Mouse (Mus musculus) spleen, postnatal 36 days (tissue): Measurements from ENCODE around the gene Zfp950.
"Not testable (repeated sequence)": the region's sequence is repeated elsewhere in the genome, so short reads cannot be mapped to it uniquely, and the experiment has no call there.

Source experiments
- DNase-seq, 2 experiments: peaks; one replicate each; pipeline ENCODE4 v3.0.0; 2022; ENCODE audit warnings: low spot score in 2 of 2, mixed read lengths in 1 of 2

The Zfp950 gene

DNA sequence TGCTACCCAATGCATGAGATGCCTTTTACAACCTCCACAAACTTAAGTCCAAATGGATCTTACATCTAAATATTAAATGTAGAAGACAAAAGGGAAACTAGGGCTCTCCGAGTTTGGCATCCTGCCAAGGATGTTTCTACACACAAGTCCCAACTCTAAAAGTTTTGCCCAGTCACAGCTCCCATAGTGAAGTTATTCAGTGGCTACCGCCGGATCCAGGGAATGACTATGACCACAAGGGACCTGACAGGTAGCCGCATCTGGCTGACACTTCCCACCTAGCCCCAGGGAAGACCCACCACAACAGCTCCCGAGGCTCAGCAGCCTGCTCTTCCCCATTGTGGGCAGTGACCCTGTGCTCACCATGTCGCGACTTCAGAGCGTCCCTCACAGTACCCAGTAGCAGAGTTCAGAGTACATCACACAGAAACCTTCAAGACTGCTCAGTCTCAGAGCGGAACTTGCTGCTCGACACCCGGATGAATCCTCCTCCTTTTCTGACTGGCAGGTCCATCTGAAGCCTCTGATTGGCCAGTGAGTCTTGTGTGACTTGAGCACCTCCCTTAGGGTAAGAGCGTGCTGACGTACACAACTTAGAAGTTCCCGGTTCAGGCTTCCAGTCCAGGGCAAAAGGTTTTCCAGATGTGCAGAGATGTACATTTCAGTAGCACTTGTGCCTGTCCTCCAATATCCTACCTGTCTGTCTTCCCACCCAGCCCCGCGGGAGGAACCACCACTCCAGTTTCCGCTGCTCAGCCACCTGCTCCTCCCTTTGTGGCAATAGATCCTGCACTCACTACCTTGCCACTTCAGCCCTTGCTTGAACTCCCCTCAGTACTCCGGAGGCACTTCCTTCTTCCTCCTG is at the start of gene Zfp950:
Zfp950 (minus strand) TSS at position 499 of the 865 bp plus-strand sequence.
- DNase-seq, result peak; percentile 89 to 92

DNA sequence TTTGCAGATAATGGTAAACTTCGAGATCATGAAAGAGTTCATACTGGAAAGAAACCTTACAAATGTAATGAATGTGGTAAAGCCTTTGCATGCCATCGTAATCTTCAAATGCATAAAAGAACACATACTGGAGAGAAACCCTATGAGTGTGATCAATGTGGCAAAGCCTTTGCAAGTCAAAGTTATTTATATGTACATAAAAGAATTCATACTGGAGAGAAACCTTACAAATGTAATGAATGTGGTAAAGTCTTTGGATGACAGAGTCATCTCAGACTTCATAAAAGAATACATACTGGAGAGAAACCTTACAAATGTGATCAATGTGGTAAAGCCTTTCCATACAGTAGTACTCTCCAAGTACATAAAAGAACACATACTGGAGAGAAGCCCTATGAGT is 43.0 kb upstream of the Zfp950 start, which contains the start of gene Gm6020:
Gm6020 (plus strand) TSS at position 301 of the 400 bp plus-strand sequence.
- DNase-seq, result not testable (repeated sequence)

DNA sequence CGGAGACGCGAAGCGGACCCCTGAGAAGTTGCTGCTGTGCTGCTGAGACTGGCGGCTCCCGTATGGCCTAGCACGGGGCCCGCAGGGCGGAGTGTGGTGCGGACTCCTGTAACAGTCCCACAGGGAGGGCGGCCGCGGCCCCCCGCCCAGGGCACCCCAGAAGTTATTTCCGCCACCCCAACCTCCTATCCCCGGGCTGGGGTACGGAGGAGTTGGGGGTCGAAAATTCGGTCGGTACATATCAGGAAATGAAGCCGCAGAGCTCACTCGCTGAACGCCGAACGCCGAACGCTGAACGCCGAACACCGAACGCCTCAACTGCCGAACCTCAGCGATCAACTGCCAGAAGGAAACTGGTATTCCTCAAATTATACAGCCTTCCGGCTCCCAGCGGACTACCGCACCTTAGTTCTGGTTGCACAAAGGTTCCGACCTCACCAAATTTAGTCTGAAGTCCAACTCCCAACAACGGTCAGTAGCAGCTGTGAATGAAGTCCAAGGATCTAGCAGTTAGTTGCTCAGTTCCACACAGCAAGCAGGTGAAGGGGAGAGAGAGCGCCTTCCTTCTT is 35.2 kb upstream of the Zfp950 start, which contains the start of gene Gm7102:
Gm7102 (minus strand) TSS at position 554 of the 569 bp plus-strand sequence.
- no peak for DNase-seq

DNA sequence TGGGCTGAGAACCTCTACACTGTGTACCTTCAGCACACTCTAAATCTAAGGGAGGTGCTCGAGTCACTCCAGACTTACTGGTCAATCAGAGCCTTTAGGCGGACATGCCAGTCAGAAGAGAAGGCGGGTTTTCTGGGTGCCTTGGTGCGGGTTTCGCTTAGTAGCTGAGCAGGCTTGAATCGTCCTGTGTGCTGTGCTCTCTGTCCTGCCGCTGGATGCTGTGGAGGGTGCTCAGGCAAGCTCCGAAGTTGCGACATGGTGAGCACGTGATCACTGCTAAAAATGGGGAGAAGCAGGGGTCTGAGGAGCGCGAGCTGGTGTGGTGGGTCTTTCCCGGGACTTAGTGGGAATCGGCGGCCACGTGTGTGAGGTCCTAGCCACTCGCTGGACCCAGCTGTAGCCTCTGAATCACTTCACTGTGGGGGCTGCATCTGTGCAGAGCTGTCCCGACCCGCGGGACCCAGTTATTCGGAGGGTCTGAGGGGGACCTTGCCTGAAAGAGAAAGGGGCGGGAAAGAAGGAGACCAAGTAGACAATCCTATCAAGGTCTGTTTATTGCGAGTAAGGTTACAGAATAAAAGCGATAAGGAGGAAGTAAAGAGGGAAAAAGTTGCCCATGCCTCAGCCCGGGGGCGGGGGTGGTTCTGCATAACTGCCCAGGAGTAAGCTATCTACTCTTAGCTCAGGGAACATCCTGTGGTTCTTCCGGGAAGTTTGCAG is 11.2 kb upstream of the Zfp950 start:
- peak; percentile 79 to 80 for DNase-seq

DNA sequence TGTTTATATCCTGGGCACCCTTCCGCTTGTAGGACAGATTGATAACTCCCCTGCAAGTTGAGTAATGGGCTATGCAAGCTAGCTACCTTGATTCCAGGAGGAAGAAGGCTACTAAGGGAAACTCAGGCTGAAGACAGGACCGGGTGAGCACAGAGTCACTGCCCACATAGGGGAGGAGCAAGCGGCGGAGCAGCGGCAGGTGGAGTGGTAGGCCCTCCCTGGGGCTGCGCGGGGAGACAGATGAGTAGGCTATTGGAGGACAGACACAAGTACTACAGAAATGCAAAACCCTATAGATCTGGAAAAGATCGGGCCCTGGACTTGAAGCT is 10.7 kb upstream of the Zfp950 start:
- peak; percentile 60 to 65 for DNase-seq

DNA sequence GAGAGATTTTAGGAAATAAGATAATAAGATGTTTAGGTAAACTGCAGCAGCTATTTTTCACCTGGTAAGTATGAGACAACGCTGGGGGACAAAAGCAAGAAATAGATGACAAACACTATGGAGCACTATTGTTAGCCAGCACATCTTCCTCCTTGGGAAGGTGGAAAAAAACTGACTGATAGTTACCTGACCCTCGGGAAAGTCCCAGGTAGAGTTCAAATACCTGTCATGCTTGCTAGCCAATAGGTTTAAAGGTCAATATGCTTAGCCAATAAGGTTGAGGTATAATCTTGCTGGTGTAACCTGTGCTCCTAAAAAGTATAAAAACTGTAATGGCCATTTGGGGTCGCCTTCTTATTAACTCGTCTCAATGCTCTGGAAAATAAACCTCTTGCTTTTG is 659 bp upstream of the Zfp950 start:
- DNase-seq, result no peak

DNA sequence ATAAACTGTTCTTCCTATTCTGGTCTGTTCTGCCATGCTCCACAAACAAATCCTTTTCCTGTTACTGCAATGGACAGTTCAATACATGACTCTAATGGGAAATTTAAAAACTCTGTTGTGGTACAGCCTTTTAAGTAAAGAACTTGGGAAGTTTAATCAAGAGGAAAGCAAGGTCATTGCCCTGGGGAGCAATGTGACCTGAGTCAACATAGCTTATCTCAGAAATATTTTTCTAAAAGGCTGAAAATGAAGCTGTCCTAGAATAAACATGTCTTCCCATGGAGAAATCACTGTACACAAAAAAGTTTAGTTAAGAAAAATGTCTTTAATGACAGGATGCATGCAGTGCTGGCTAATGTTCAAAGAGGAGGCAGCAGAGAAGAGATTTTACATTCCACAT is 2.0 kb downstream of the Zfp950 start:
- DNase-seq, result no peak

DNA sequence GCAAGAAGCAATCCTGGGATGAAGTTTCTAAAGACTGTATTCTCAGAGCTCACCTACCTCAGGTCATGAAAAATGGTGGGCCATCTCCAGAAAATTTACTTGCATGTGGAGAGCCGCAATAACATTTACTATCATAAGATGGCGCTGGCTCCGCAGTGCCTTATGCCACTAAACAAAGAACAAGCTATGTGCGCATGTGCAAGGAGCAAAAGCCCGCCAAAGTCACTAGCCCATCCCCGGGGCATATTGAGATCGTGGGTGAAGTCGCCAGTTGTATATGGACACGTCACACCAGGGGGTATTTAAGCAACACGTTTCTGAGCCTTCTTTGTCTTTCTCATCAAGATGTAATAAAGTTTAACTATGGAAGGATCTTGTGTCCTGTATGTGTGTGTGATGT is 9.5 kb downstream of the Zfp950 start:
- no peak for DNase-seq

DNA sequence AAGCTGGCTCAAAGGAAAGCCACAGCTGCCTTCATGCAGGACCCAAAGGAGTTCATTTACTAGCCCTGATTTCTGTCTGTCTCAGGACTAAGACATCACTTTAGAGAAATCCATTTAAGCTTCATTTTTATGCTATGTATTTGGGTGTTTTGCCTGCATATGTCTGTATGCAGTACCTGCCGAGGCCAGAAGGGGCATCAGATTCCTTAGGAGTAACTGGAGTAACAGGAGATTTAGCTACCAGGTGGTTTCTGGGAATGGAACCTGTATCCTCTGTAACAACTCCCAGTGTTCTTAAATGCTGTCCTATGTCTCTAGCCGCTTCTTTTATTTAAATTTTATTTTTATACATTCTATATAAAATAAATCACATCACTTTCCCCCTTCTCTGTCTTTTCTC is 30.5 kb downstream of the Zfp950 start:
- DNase-seq, result peak in 1 of 2 experiments; percentile 8

DNA sequence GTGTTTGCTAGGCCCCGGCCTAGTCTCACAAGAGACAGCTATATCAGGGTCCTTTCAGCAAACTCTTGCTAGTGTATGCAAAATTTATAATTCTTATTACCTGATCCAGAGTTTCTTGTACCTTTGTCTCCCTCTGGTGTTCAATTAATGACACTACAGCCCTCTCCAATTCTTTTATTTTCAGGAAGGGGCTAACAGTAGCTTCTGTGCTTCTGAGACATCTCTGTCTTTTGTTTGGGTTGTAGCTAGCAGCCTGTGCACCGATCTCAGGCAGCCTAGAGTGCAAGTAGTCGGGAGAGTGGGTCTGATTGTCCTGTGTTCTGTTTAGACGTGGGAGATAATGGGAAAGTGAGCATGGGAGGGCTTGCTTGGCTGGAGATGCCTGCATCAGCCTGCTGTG is 42.9 kb downstream of the Zfp950 start:
- DNase-seq, result no peak

DNA sequence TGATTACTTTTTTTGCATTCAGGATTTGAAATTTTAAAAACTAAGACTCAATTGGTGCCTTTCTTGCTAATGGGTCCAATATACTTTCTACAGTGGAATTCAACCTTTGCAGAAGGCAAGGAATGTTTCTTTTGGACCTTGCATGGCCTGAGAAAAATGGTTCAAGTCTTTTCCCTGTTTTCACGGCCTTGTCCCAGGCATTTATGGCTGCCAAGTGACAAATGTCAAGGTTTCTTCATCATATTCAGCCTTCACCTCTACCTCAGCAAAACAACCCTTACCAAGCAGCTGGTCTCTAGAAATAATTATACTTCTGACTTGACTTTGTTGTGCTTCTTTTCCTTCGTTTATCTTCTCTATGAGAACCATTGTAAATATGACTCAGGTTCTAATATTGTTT is 43.9 kb downstream of the Zfp950 start:
- DNase-seq, result no peak

DNA sequence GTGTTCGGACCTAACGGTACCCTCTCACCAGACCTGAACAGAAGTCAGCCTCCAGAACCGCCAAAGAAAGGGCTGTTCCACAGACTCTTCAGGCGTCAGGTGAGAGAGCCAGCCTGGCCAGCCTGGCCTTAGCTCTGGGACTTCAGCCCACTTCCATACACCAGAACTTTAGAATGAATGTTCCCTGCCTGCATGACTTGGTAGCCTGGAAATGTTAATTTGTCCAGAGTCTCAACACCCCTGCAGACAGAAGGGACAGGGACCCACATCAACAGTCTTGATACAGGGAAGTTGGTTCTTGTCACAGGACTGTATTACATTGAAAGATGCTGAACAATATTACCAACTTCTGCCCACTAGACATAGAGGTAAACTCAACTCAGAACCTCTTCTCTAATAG is 50.1 kb downstream of the Zfp950 start:
- no peak for DNase-seq

DNA sequence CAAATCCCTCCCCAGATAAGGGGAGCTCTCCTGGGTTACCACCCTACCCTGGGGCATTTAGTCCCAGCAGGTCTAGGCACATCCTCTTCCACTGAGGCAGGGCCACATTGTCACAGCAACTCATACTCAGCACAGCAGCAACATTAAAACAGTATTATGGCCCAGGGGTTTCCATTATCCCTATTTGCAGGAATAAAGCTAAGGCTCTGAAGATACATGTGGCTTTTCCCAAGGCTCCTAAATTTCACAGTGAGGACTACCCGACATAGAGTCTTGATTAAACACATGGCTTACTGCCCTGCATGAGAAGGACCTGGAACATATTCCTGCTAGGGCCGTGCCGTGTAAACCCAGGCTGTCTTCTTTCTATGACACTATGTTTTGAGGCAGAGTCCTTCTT is 51.6 kb downstream of the Zfp950 start:
- DNase-seq, result no peak

DNA sequence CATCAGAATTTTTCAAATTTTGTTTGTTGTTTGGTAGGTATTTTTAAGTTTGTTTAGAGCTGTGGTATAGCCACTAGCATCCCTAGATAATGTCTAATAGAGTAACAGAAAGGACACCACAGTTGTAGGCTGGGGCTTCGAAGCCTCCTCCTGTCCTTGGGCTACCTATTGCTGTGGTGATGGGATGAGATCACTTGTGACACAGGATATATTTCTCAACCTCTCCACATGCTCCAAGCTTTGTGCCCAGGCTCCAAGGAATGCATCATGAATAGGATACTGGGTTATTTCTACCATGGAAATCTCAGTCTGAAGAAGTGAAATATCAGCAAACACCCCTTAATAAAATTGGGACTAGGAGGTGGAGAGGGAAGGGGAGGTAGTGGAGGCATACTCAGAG is 52.9 kb downstream of the Zfp950 start:
- no peak for DNase-seq

DNA sequence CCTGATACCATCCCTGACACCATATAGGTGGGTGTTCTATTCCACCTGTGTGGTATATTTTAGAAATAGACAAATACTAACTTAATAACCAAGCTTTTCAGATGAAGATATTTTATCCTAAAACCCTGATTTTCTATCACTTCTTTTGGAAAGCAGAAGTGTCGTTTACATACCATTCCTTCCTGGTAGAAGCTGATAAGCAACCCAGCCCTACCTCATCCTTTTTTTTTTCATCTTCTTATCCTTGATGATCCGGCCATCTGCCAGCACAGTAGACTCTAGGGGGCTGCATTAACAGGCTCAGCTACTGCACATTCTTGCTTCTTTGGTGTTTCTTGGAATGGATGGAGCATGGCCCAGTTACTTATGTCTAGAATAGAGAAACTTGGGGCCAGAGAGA is 55.4 kb downstream of the Zfp950 start:
- no peak for DNase-seq

DNA sequence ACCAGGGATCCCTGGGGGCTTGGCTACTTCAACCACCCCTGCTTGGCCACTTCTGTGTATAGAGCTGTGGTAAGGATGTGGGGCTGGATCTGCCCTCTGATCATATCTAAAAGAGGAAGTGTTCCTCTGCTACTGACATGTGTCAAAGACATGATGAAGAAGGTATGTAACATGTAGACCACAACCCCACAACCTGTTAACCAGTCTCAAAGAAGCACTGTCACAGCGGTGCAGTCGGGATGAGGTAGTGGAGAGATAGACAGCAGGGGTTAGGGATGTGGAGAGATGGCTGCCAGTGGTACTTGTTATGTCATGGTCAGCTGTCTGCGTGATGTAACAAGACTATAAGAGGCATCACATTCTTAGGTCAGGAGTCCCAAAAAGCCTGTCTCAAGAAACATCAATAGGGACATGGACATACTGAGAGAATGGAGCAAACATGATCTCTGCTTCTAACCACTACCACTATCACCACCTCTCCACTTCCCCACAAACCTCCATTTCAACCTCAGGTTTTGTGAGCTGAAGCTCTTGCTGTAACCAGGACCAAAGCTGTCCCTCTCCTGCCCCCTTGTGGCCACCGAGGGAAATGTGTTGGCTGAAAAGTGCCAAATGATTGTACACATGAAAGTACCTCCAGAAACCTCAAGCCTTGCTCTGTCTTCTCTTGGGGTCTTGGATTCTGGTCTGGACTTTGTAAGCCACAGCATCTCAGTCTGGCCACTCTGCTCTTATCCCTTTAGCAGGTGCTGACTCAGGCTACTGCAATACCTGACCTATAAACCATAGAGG is 56.3 kb downstream of the Zfp950 start:
- DNase-seq, result peak; percentile 81 to 88

DNA sequence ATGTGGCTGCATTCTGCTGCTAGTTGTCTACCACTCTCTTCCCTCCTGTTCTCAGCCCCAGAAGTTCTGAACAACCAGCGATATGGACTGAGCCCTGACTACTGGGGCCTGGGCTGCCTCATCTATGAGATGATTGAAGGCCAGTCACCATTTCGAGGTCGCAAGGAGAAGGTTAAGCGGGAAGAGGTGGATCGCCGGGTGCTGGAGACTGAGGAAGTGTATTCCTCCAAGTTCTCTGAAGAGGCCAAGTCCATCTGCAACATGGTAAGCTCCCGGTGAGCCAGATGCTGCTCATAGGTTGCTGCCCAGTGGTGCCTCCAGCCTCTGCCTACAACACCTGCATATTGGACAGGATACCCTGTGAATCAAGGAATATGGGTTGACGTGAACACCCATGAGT is 57.6 kb downstream of the Zfp950 start:
- DNase-seq, result no peak

DNA sequence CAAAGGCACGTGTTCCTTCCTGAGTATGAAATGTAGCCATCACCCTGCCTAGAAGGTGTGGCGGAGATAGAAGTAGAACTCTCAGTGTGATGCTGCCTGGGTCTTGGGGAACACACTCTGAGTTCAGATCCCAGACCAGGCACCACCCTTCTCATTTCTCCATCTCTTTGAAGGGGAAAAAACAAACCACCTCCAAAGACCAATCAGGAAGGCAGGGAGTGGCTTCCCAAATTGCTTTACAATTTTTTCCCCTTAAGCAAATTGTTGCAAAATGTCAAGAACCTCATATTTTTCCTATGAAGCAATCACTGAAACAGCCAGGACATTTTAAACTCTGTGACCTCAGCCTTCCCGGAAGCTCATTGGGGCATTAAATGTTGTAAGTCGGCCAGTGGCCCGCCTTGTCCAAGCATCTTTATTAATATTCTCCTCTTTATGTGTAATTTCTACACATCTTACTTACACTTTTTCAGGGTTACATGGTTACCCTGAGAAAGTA is 60.3 kb downstream of the Zfp950 start:
- DNase-seq, result no peak

DNA sequence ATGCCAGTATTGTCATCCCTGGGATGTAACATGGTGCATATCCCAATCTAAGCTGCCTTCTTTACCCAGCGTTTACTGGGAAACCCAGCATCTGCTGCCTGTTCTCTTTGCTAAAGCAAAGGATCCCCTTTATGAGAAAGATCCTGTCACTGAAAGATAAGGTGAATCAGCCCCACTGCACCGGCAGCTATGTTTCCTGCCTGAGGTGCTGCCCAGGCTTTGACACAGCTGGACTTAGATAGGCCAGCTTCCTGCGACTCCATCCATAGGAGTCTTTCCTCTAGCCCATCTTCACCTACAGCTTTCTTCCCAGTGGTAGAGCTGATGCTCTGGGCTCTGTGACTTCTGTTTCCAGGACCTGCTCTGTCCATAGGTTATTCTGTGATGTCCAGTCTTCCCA is 62.0 kb downstream of the Zfp950 start:
- DNase-seq, result no peak

DNA sequence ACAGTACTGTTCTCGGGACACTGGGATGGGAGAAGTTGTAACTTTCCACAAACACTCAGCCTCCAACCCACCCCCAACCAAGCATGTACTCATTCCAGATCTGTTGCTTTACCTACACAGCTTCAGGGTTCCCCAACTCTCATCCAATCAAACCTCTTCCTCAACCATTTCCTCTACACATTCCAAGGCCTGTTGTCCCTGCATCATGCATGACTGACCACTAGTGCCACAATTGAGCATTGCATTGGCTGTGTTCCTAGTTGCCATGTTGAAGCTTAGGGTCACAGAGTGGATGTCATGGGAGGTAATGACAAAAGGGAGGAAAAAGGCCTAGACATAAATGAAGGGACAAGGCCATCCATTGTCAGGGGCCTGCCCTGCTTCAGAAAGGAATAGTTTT is 75.6 kb downstream of the Zfp950 start:
- DNase-seq, result no peak

DNA sequence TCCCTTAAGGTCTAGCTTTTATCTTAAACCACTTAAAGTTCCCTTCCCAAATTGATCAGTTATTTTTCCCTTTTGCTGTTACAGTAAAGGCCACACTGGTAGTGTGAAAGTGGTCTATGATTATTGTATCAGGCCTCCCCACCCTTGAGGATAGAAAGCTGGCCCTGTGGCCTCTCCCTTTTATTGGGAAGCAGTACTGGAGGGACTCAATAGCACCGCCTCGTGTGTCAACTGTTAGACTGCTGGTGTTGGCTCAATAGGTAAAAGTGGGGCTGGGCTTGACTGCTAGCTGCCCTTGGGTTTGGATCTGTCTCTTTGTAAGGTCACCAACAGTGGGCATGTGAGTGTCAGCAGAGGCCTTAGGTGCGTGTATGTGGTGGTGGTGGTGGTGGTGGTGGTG is 76.3 kb downstream of the Zfp950 start:
- DNase-seq, result no peak

DNA sequence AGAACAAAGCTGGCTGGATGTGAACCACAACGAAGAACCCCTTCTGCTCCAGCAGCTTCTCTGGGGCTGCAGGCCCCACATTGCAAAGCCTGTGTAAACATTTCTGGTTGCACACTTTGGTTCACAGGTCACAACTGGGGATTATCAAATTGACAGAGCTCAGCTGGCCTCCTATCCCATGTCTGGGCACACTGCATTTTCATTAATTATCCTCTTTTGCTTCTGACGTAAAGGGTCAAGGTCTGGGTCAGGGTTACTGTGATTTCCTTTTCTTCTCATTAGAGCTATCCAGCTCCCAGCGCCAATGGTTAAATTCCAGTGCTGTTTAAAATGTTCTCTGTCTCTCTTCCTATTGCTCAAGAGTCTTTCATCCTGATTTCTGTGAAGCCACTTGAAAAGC is 83.1 kb downstream of the Zfp950 start:
- DNase-seq, result peak; percentile 4 to 26
